18 mouse cellular contexts compared by ENCODE assay signal in genomic region chr5:73885691-73886090, GRCm38 (mm10).
DNase-seq lines count a peak whose midpoint lies in the region; ATAC-seq and TF ChIP-seq lines count a peak whose summit lies in the region.
"Had no signal": no experiment of that assay in that cellular context is flagged by ENCODE, and none has a peak within 500 bp of the region (broad histone marks: within the 10 kb centered on the region; RNA-seq: fewer than 3 reads in every experiment).

No protein-coding gene starts in this region.

- in situ Hi-C loops in Patski (cut with MboI; ENCODE audit: low pct_unique_long_range_greater_than_20kb): no loop called here

- H3K27ac ChIP-seq in thymus, adult 2 months (ENCODE audit: control insufficient read depth, insufficient read depth, low read length): no peak overlapping the region
- H3K27ac ChIP-seq: embryonic facial prominence, embryonic 15.5 days had no signal

- ATAC-seq in Patski: peak; percentile 49
- ATAC-seq: activated CD4-positive, CD25-positive, alpha-beta regulatory T cell, adult 4 months; forebrain, embryonic 14.5 days; forebrain, embryonic 16.5 days had no signal

- 98% methylated on average over 1 of the region's 1 CpGs for WGBS in thymus, adult 2 months

- no peak for TF ChIP-seq POLR2A in thymus, adult 2 months (IDR thresholded peaks at IDR 0.05; ENCODE audit: control insufficient read depth, extremely low read depth, insufficient read depth, low read length, poor library complexity)

- intact Hi-C loops in heart, postnatal 10 days (cut with DNase I): no loop called here

- no peak for TF ChIP-seq CTCF in Patski (IDR thresholded peaks at IDR 0.05)
- TF ChIP-seq CTCF in thymus, adult 2 months (IDR thresholded peaks at IDR 0.05; ENCODE audit: borderline replicate concordance, control insufficient read depth, extremely low read depth, insufficient read depth, low read length, poor library complexity): no peak

- H3K27me3 ChIP-seq in Patski: no peaks in the 10 kb centered on the region
- no peaks in the 10 kb centered on the region for H3K27me3 ChIP-seq in thymus, adult 2 months (ENCODE audit: control insufficient read depth, insufficient read depth, low read length)
- H3K27me3 ChIP-seq: embryonic facial prominence, embryonic 13.5 days; embryonic facial prominence, embryonic 15.5 days had no signal

- POLR2A ChIA-PET in Patski (lab: Charles Lee): no interaction called here

- no peaks in the 10 kb centered on the region for H3K36me3 ChIP-seq in thymus, adult 2 months (ENCODE audit: control insufficient read depth, insufficient read depth, low read length)
- H3K36me3 ChIP-seq: embryonic facial prominence, embryonic 13.5 days; embryonic facial prominence, embryonic 15.5 days had no signal

- CTCF ChIA-PET in Patski (lab: Charles Lee): interaction anchor here (0.9 to 1.8 kb wide), 2 partner anchors 16 to 274 kb away, joined by 4 read pairs; no protein-coding TSS in a partner anchor

- H3K4me3 ChIP-seq in thymus, adult 2 months (ENCODE audit: control insufficient read depth, insufficient read depth, low read length): no peak overlapping the region
- H3K4me3 ChIP-seq: embryonic facial prominence, embryonic 13.5 days; embryonic facial prominence, embryonic 15.5 days; erythroblast, embryonic 14.5 days had no signal

- DNase-seq in heart, adult 11 months: peak; percentile 22
- no peak for DNase-seq in heart, postnatal 10 days
- DNase-seq in Patski (ENCODE audit: low read depth, low spot score): no peak
- DNase-seq in brain, adult 2 months (ENCODE audit: low read depth, low spot score): peak; percentile 76
- no peak for DNase-seq in right cerebral cortex, postnatal 14 days
- no peak for DNase-seq in thymus, adult 2 months
- DNase-seq: adrenal gland, adult 8-10 months; adrenal gland, postnatal 14 days; adrenal gland, postnatal 36 days; cerebellum, adult 11 months; cerebellum, adult 8-10 months; cerebellum, adult 9-11 months had no signal

- no peaks in the 10 kb centered on the region for H3K4me1 ChIP-seq in thymus, adult 2 months (replicated peaks; ENCODE audit: control insufficient read depth, insufficient read depth, low read length)

Comparison
In these comparisons a context has a peak if more than half of its experiments do, and no peak if none do; other contexts are left out.
1. DNase-seq: peak in heart, adult 11 months (single experiment) and brain, adult 2 months (single experiment); none in heart, postnatal 10 days (0 of 2), Patski (single experiment), right cerebral cortex, postnatal 14 days (single experiment) and thymus, adult 2 months (single experiment).